Mouse (Mus musculus) erythroblast, embryonic 14.5 days (primary cell): ENCODE data around the gene Dab1.

ENCODE experiments used
- GATA1 ChIP-seq: IDR thresholded peaks from 2 replicates; pipeline ENCODE4 v1.6.1; 2012; ENCODE audit warnings: low read length, inconsistent platforms, mixed read lengths
- TAL1 ChIP-seq: IDR thresholded peaks from 3 replicates; pipeline ENCODE4 v1.6.1; 2012; ENCODE audit warnings: low read length, inconsistent platforms, mixed read lengths

DNA sequence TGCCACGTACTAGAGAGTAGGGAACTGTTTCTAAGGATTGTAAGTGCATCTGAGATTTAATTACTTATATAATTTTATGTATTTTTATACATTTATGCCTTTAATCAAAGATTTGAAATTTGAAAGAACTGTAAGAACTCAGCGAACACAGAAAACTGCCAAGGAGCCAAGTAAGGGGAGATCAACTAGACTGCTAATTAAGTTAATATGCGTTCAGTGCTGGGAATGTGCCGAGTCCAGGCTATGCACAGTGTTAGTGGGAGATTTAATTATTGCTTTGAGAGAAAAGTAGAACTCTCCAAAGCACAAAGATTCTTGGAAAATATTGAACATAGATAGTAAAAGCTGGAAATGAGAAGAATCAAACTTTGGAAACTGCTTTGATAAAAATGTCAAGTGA, 567.2 kb downstream of the Dab1 start:
- TF ChIP-seq GATA1 (no peak), TAL1 (no peak)
